Mouse (Mus musculus) CH12.LX (cell line): ENCODE data around the gene Pias4. TPM values are rescaled to one million over a fixed set of nuclear protein-coding genes. Genes with fewer than 3 reads are reported as not detected.
A peak's percentile ranks its signal among the peaks of the same experiment; 100 is the strongest.

Experiments
- DNase-seq: peaks from one replicate; pipeline ENCODE4 v3.0.0-alpha.2; 2013; ENCODE audit errors: extremely low read depth
- H3K27ac ChIP-seq: 2 replicates; pipeline ENCODE4 v1.5.1; 2012; ENCODE audit warnings: low read depth, mild to moderate bottlenecking, control low read depth, moderate library complexity; ENCODE audit not compliant: insufficient read depth
- H3K27me3 ChIP-seq: replicated peaks from 2 replicates; pipeline ENCODE3; 2012; ENCODE audit warnings: inconsistent platforms
- H3K36me3 ChIP-seq, 2 experiments: replicated peaks in 1 of 2; 2 replicates each; pipeline versions ENCODE3 to v1.6.1; 2012; ENCODE audit warnings: inconsistent platforms in 1 of 2, low read length in 1 of 2, mild to moderate bottlenecking in 1 of 2, mixed read lengths in 1 of 2, moderate library complexity in 1 of 2; ENCODE audit not compliant: control insufficient read depth in 1 of 2, insufficient read depth in 1 of 2
- H3K4me1 ChIP-seq, 2 experiments: 2 replicates each; pipeline ENCODE4 v1.6.1; 2012; ENCODE audit warnings: inconsistent platforms in 1 of 2, moderate library complexity in 1 of 2; ENCODE audit not compliant: insufficient read depth in 2 of 2, control insufficient read depth in 1 of 2
- H3K4me2 ChIP-seq: 2 replicates; pipeline ENCODE4 v1.6.1; 2012; ENCODE audit warnings: low read depth, mild to moderate bottlenecking, control low read depth; ENCODE audit not compliant: poor library complexity, insufficient read depth, severe bottlenecking
- H3K4me3 ChIP-seq, 3 experiments: fragments of 150-350 bp in 1 of 3; sonication (generic) in 1 of 3; replicated peaks in 1 of 3; 2 replicates each; pipeline versions ENCODE3 to v1.5.1; 2011 to 2012; ENCODE audit warnings: low read depth in 2 of 3, low read length in 2 of 3, mild to moderate bottlenecking in 2 of 3, moderate library complexity in 2 of 3, control low read depth in 1 of 3, improper control_type of control experiment in 1 of 3, inconsistent platforms in 1 of 3, mixed read lengths in 1 of 3; ENCODE audit not compliant: poor library complexity in 1 of 3
- H3K79me2 ChIP-seq: replicated peaks from 2 replicates; pipeline ENCODE4 v1.6.1; 2012; ENCODE audit warnings: mild to moderate bottlenecking, moderate library complexity; ENCODE audit not compliant: control insufficient read depth, poor library complexity, insufficient read depth, severe bottlenecking; ENCODE audit errors: extremely low read depth
- H3K9ac ChIP-seq: 2 replicates; pipeline ENCODE4 v1.6.1; 2012; ENCODE audit warnings: low read depth, mild to moderate bottlenecking, control low read depth, moderate library complexity; ENCODE audit not compliant: insufficient read depth
- H3K9me3 ChIP-seq: replicated peaks from 2 replicates; pipeline ENCODE3; 2012; ENCODE audit warnings: low read length, inconsistent platforms, mixed read lengths
- BHLHE40 ChIP-seq: IDR thresholded peaks from 2 replicates; pipeline ENCODE4 v1.6.1; 2011; ENCODE audit warnings: mild to moderate bottlenecking, low read depth, low read length, improper control_type of control experiment
- CHD1 ChIP-seq: IDR thresholded peaks from 2 replicates; pipeline ENCODE4 v1.6.1; 2012; ENCODE audit warnings: low read depth, low read length, improper control_type of control experiment, inconsistent platforms
- CHD2 ChIP-seq: IDR thresholded peaks from 2 replicates; pipeline ENCODE4 v1.6.1; 2011; ENCODE audit warnings: low read length, improper control_type of control experiment
- CTCF ChIP-seq, 2 experiments: IDR thresholded peaks in 1 of 2; conservative IDR thresholded peaks in 1 of 2; 2 replicates each; pipeline ENCODE4 v1.5.1; 2011 to 2012; ENCODE audit warnings: low read depth in 2 of 2, low read length in 2 of 2, improper control_type of control experiment in 1 of 2, inconsistent platforms in 1 of 2, mild to moderate bottlenecking in 1 of 2, moderate library complexity in 1 of 2
- E2F4 ChIP-seq: IDR thresholded peaks from 2 replicates; pipeline ENCODE4 v1.6.1; 2011; ENCODE audit warnings: low read depth, low read length, improper control_type of control experiment; ENCODE audit not compliant: insufficient replicate concordance
- ELF1 ChIP-seq: IDR thresholded peaks from 2 replicates; pipeline ENCODE4 v1.6.1; 2014; ENCODE audit warnings: low read depth, mild to moderate bottlenecking, inconsistent platforms, low read length, improper control_type of control experiment
- EP300 ChIP-seq: IDR thresholded peaks from 2 replicates; pipeline ENCODE4 v1.6.1; 2011; ENCODE audit warnings: low read length, improper control_type of control experiment
- ETS1 ChIP-seq: conservative IDR thresholded peaks from 2 replicates; pipeline ENCODE4 v1.6.1; 2012; ENCODE audit warnings: low read depth, mild to moderate bottlenecking, inconsistent platforms, low read length, improper control_type of control experiment, moderate library complexity
- GABPA ChIP-seq: IDR thresholded peaks from 2 replicates; pipeline ENCODE4 v1.6.1; 2012; ENCODE audit warnings: low read depth, low read length, improper control_type of control experiment, inconsistent platforms; ENCODE audit not compliant: insufficient replicate concordance
- HCFC1 ChIP-seq: IDR thresholded peaks from 2 replicates; pipeline ENCODE4 v1.6.1; 2012; ENCODE audit warnings: low read depth, mild to moderate bottlenecking, inconsistent platforms, low read length, improper control_type of control experiment
- JUN ChIP-seq: IDR thresholded peaks from 2 replicates; pipeline ENCODE4 v1.6.1; 2011; ENCODE audit warnings: low read depth, mild to moderate bottlenecking, low read length, improper control_type of control experiment, moderate library complexity; ENCODE audit not compliant: insufficient read depth
- JUND ChIP-seq: conservative IDR thresholded peaks from 2 replicates; pipeline ENCODE4 v1.6.1; 2011; ENCODE audit warnings: low read depth, low read length, improper control_type of control experiment
- KAT2A ChIP-seq: IDR thresholded peaks from 2 replicates; pipeline ENCODE4 v1.6.1; 2012; ENCODE audit warnings: low read length, improper control_type of control experiment, inconsistent platforms; ENCODE audit not compliant: insufficient replicate concordance
- MAFK ChIP-seq: IDR thresholded peaks from 2 replicates; pipeline ENCODE4 v1.6.1; 2011; ENCODE audit warnings: low read length, improper control_type of control experiment; ENCODE audit not compliant: insufficient replicate concordance
- MAX ChIP-seq: IDR thresholded peaks from 2 replicates; pipeline ENCODE4 v1.6.1; 2011; ENCODE audit warnings: low read length, improper control_type of control experiment
- MAZ ChIP-seq: IDR thresholded peaks from 2 replicates; pipeline ENCODE4 v1.6.1; 2012; ENCODE audit warnings: low read depth, mild to moderate bottlenecking, inconsistent platforms, low read length, improper control_type of control experiment, moderate library complexity
- MEF2A ChIP-seq: IDR thresholded peaks from 2 replicates; pipeline ENCODE4 v1.6.1; 2014; ENCODE audit warnings: low read depth, mild to moderate bottlenecking, inconsistent platforms, low read length, improper control_type of control experiment, borderline replicate concordance
- MXI1 ChIP-seq: IDR thresholded peaks from 2 replicates; pipeline ENCODE4 v1.6.1; 2011; ENCODE audit warnings: mild to moderate bottlenecking, low read depth, low read length, improper control_type of control experiment
- NELFE ChIP-seq: IDR thresholded peaks from 2 replicates; pipeline ENCODE4 v1.6.1; 2011; ENCODE audit warnings: low read depth, low read length, improper control_type of control experiment
- NRF1 ChIP-seq: IDR thresholded peaks from 2 replicates; pipeline ENCODE4 v1.6.1; 2014; ENCODE audit warnings: low read depth, mild to moderate bottlenecking, inconsistent platforms, low read length, improper control_type of control experiment, moderate library complexity
- PAX5 ChIP-seq: IDR thresholded peaks from 2 replicates; pipeline ENCODE4 v1.6.1; 2012; ENCODE audit warnings: low read length, inconsistent platforms, mixed read lengths
- POLR2AphosphoS2 ChIP-seq: IDR thresholded peaks from 2 replicates; pipeline ENCODE4 v1.6.1; 2011; ENCODE audit warnings: low read depth, low read length, improper control_type of control experiment
- RAD21 ChIP-seq: IDR thresholded peaks from 2 replicates; pipeline ENCODE4 v1.6.1; 2011; ENCODE audit warnings: low read depth, mild to moderate bottlenecking, low read length, improper control_type of control experiment, moderate library complexity
- RCOR1 ChIP-seq: conservative IDR thresholded peaks from 2 replicates; pipeline ENCODE4 v1.6.1; 2012; ENCODE audit warnings: low read depth, mild to moderate bottlenecking, inconsistent platforms, low read length, improper control_type of control experiment
- SMC3 ChIP-seq: IDR thresholded peaks from 2 replicates; pipeline ENCODE4 v1.6.1; 2011; ENCODE audit warnings: low read depth, low read length, improper control_type of control experiment
- TBP ChIP-seq: conservative IDR thresholded peaks from 2 replicates; pipeline ENCODE4 v1.6.1; 2011; ENCODE audit warnings: low read depth, low read length, improper control_type of control experiment
- TCF12 ChIP-seq: IDR thresholded peaks from 2 replicates; pipeline ENCODE4 v1.6.1; 2014; ENCODE audit warnings: low read depth, mild to moderate bottlenecking, inconsistent platforms, low read length, improper control_type of control experiment
- UBTF ChIP-seq: IDR thresholded peaks from 2 replicates; pipeline ENCODE4 v1.6.1; 2012; ENCODE audit warnings: low read depth, mild to moderate bottlenecking, inconsistent platforms, low read length, improper control_type of control experiment, moderate library complexity
- USF1 ChIP-seq: IDR thresholded peaks from 2 replicates; pipeline ENCODE4 v1.6.1; 2014; ENCODE audit warnings: low read depth, mild to moderate bottlenecking, inconsistent platforms, low read length, improper control_type of control experiment
- ZC3H11A ChIP-seq: IDR thresholded peaks from 2 replicates; pipeline ENCODE4 v1.6.1; 2012; ENCODE audit warnings: low read depth, mild to moderate bottlenecking, inconsistent platforms, low read length, improper control_type of control experiment
- ZMIZ1 ChIP-seq: IDR thresholded peaks from 2 replicates; pipeline ENCODE4 v1.6.1; 2012; ENCODE audit warnings: low read depth, mild to moderate bottlenecking, inconsistent platforms, low read length, improper control_type of control experiment
- ZNF384 ChIP-seq: IDR thresholded peaks from 2 replicates; pipeline ENCODE4 v1.6.1; 2012; ENCODE audit warnings: low read depth, low read length, improper control_type of control experiment, inconsistent platforms
- dilution Hi-C: fragments of 300-500 bp; cut with MboI; formaldehyde crosslinking; loops from 2 replicates; pipeline ENCODE4 v1.14.3; 2020; ENCODE audit warnings: low sequenced_read_pairs; ENCODE audit not compliant: extremely low pct_unique_long_range_greater_than_20kb, extremely low pct_ligation_motif_present
- in situ Hi-C: fragments of 300-500 bp; cut with MboI; formaldehyde crosslinking; loops from 3 replicates; pipeline ENCODE4 v1.14.3; 2019; ENCODE audit warnings: low sequenced_read_pairs, low pct_ligation_motif_present, low pct_unique_long_range_greater_than_20kb, mixed read lengths
- polyA plus RNA-seq: library from polyadenylated mRNA; unstranded; fragments of >175 nt; gene quantifications from 2 replicates; pipeline ENCODE4 v1.2.1, GENCODE M21; 2012; ENCODE audit warnings: low read depth; ENCODE audit not compliant: insufficient read length
- total RNA-seq, 2 experiments: library from RNA; depleted of rRNA; stranded (reverse); fragments of 300-350 nt in 1 of 2; fragments of >200 nt in 1 of 2; gene quantifications; 2 replicates each; pipeline ENCODE4 v1.2.3; 2012 to 2014

Pias4 gene
- total and polyA plus RNA-seq, 3 experiments = 15.3 to 33.5 (median 26.6) TPM

DNA sequence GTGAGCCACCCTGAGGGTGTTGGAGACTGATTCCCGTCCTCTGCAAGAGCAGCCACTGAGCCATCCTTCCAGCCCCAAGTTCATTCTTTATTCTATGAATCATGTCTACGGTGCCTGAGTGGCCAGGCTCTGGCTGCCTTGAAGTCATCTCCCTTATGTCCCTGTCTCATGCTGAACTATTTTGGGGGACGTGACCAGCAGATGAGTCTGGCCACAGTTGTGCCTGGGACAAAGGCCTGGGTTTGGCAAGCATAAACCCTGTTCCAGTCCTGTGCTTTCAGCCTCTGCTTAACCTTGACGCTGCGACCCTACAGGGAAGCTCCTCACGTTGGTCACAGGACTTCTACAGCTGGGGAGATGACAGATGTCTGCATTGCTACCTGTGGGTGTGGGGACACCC, 29.6 kb upstream of the Pias4 start:
- peaks cover 5% of the 10 kb centered on the region for H3K27me3 ChIP-seq
- H3K4me1 ChIP-seq = peaks cover 33 to 56% of the 10 kb centered on the region in 2 experiments
- in situ Hi-C loops = loop anchor here (5.0 to 10.0 kb wide), 2 partner anchors 90 to 157 kb away; partner anchors contain the start of genes Hmg20b and Mfsd12
- H3K4me3 ChIP-seq = no peak overlapping the region
- no peak overlapping the region for H3K4me2 ChIP-seq
- H3K27ac ChIP-seq = no peak overlapping the region
- no peaks in the 10 kb centered on the region for H3K36me3 ChIP-seq
- DNase-seq = no peak
- no peak overlapping the region for H3K9ac ChIP-seq
- dilution Hi-C loops = no loop called here
- no peaks in the 10 kb centered on the region for H3K9me3 ChIP-seq
- peak; percentile 35; the same call in 1 of the 2 replicates for TF ChIP-seq BHLHE40
- TF ChIP-seq HCFC1 = no peak
- TF ChIP-seq USF1 = no peak
- no peaks in the 10 kb centered on the region for H3K79me2 ChIP-seq

DNA sequence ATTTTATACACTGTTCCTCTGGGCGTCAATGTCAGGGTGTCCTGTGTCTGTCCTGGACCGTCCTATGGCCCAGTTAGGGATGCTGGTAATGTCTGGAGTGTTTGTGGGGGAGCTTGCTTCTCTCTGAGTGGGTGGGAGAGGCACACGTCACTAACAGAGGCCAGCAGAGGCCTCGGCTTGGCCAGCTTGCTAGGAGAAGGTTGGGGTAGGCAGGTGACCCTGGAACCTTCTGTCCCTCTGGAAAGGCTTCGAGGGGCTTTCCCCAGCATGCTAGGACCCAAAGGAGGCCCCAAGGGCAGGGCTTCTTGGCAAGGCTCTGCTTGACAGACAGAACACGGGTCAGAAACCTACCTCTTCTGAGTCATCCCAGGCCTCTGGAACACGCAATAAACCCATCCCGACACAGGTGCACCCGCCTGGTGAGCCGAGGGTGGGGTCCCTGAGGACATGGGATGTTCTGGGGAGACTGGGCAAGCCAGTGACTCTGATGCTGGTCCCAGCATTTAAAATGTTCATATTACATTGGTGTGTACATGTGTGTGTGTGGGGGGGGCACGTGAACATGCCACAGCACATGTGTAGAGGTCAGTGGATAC, 28.8 kb upstream of the Pias4 start:
- Histone ChIP-seq H3K79me2 (no peaks in the 10 kb centered on the region), H3K36me3 (peaks cover 0 to 2% of the 10 kb centered on the region in 2 experiments), H3K27me3 (peaks cover 5% of the 10 kb centered on the region), H3K27ac (no peak overlapping the region), H3K4me3 (no peak overlapping the region), H3K9me3 (no peaks in the 10 kb centered on the region), H3K4me2 (no peak overlapping the region), H3K9ac (no peak overlapping the region), H3K4me1 (peaks cover 31 to 54% of the 10 kb centered on the region in 2 experiments)
- dilution Hi-C loops (no loop called here), in situ Hi-C loops (loop anchor here (5.0 to 10.0 kb wide), 2 partner anchors 91 to 158 kb away; partner anchors contain the start of genes Hmg20b and Mfsd12)
- no peak for DNase-seq
- TF ChIP-seq NELFE (no peak), RAD21 (no peak), USF1 (no peak), ZC3H11A (no peak), EP300 (peak; percentile 36; the same call in 1 of the 2 replicates), UBTF (no peak), TCF12 (peak; percentile 34; the same call in 1 of the 2 replicates), TBP (no peak), ZMIZ1 (no peak), CHD2 (no peak), PAX5 (no peak), ETS1 (peak; percentile 17; the same call in 1 of the 2 replicates), CTCF (conservative IDR thresholded peaks at IDR 0.05 in 1 of 2, IDR thresholded peaks at IDR 0.05 in 1 of 2; ENCODE audit: low read depth in 2 of 2, low read length in 2 of 2) (no peak), MAX (no peak), MXI1 (no peak), JUND (no peak), E2F4 (no peak), ELF1 (no peak), NRF1 (no peak), RCOR1 (no peak), MAFK (no peak), MEF2A (no peak), SMC3 (no peak), ZNF384 (no peak), CHD1 (no peak), POLR2AphosphoS2 (no peak), MAZ (0 out of 2 replicates have a peak, but pooled peaks have one; percentile 22), GABPA (no peak), JUN (0 out of 2 replicates have a peak, but pooled peaks have one; percentile 4), KAT2A (no peak)
